Mouse (Mus musculus) myocyte (in vitro differentiated cells): ENCODE measurements around the gene Agmat. TPM values are rescaled to one million over a fixed set of nuclear protein-coding genes. Genes with fewer than 3 reads are reported as not detected.

ENCODE experiments used
- H3K27me3 ChIP-seq: one replicate; pipeline ENCODE4 v1.6.1; 2011; ENCODE audit not compliant: control insufficient read depth, insufficient read depth, insufficient read length
- H3K36me3 ChIP-seq: one replicate; pipeline ENCODE4 v1.6.1; 2011; ENCODE audit not compliant: control insufficient read depth, insufficient read depth
- H3K4me2 ChIP-seq: one replicate; pipeline ENCODE4 v1.6.1; 2011; ENCODE audit warnings: low read depth, control low read depth
- H3K4me3 ChIP-seq: one replicate; pipeline ENCODE4 v1.5.1; 2011; ENCODE audit warnings: mild to moderate bottlenecking, control low read depth, moderate library complexity
- H3K79me2 ChIP-seq: one replicate; pipeline ENCODE4 v1.6.1; 2011; ENCODE audit not compliant: control insufficient read depth, insufficient read depth
- H3ac ChIP-seq: one replicate; pipeline ENCODE4 v1.6.1; 2011; ENCODE audit not compliant: control insufficient read depth, insufficient read length
- CEBPB ChIP-seq: IDR thresholded peaks from 2 replicates; pipeline ENCODE4 v1.6.1; 2011; ENCODE audit warnings: mild to moderate bottlenecking, moderate library complexity; ENCODE audit not compliant: poor library complexity, insufficient read depth, severe bottlenecking
- E2F4 ChIP-seq: IDR thresholded peaks from one replicate; pipeline ENCODE4 v1.6.1; 2011; ENCODE audit warnings: mild to moderate bottlenecking, control low read depth, moderate library complexity; ENCODE audit not compliant: insufficient read depth
- MAX ChIP-seq: IDR thresholded peaks from one replicate; pipeline ENCODE4 v1.6.1; 2011; ENCODE audit warnings: low read depth, mild to moderate bottlenecking, control low read depth
- MYOD1 ChIP-seq, 3 experiments: IDR thresholded peaks; one replicate each; pipeline ENCODE4 v1.6.1; 2011; ENCODE audit warnings: control low read depth in 2 of 3, low read depth in 2 of 3, mild to moderate bottlenecking in 2 of 3, moderate library complexity in 1 of 3; ENCODE audit not compliant: insufficient read length in 2 of 3, control insufficient read depth in 1 of 3
- MYOG ChIP-seq, 3 experiments: IDR thresholded peaks; one replicate each; pipeline ENCODE4 v1.6.1; 2011; ENCODE audit warnings: control low read depth in 2 of 3, low read depth in 2 of 3, mild to moderate bottlenecking in 2 of 3; ENCODE audit not compliant: insufficient read length in 2 of 3, control insufficient read depth in 1 of 3, insufficient read depth in 1 of 3
- POLR2A ChIP-seq: IDR thresholded peaks from one replicate; pipeline ENCODE4 v1.6.1; 2011; ENCODE audit warnings: low read depth, mild to moderate bottlenecking, control low read depth, moderate library complexity; ENCODE audit not compliant: insufficient read length
- POLR2AphosphoS2 ChIP-seq: IDR thresholded peaks from one replicate; pipeline ENCODE4 v1.6.1; 2011; ENCODE audit warnings: low read depth, control low read depth; ENCODE audit not compliant: insufficient read length
- REST ChIP-seq: IDR thresholded peaks from one replicate; pipeline ENCODE4 v1.6.1; 2011; ENCODE audit warnings: mild to moderate bottlenecking, control low read depth, moderate library complexity; ENCODE audit not compliant: insufficient read depth, insufficient read length
- SRF ChIP-seq: IDR thresholded peaks from one replicate; pipeline ENCODE4 v1.6.1; 2011; ENCODE audit warnings: low read depth; ENCODE audit not compliant: control insufficient read depth, insufficient read length
- TCF12 ChIP-seq: IDR thresholded peaks from one replicate; pipeline ENCODE4 v1.6.1; 2011; ENCODE audit warnings: mild to moderate bottlenecking, control low read depth; ENCODE audit not compliant: poor library complexity, insufficient read depth, severe bottlenecking
- TCF3 ChIP-seq: IDR thresholded peaks from one replicate; pipeline ENCODE4 v1.6.1; 2011; ENCODE audit warnings: low read depth, control low read depth; ENCODE audit not compliant: insufficient read length
- USF1 ChIP-seq: IDR thresholded peaks from one replicate; pipeline ENCODE4 v1.6.1; 2011; ENCODE audit warnings: low read depth, mild to moderate bottlenecking, control low read depth, moderate library complexity
- polyA plus RNA-seq: library from polyadenylated mRNA; unstranded; fragments of >200 nt; fragmentation: generic; extraction: Trizol; gene quantifications from one replicate; pipeline ENCODE4 v1.2.1, GENCODE M21; 2012; ENCODE audit warnings: missing spikeins

The Agmat gene
- polyA plus RNA-seq, 1 experiment, result 0.72 TPM

- Histone ChIP-seq H3K36me3 (peaks cover 20% of the 10 kb centered on the region), H3K4me2 (no peak overlapping the region), H3K27me3 (no peaks in the 10 kb centered on the region), H3K4me3 (no peak overlapping the region), H3ac (no peak overlapping the region), H3K79me2 (no peaks in the 10 kb centered on the region)
- TF ChIP-seq POLR2AphosphoS2 (no peak), MAX (no peak), REST (no peak), POLR2A (no peak), MYOD1 (IDR thresholded peaks at IDR 0.05; ENCODE audit: control insufficient read depth in 1 of 3, insufficient read length in 2 of 3, low read depth in 2 of 3) (no peak), SRF (no peak), E2F4 (no peak), CEBPB (no peak), USF1 (no peak), TCF3 (no peak), TCF12 (no peak), MYOG (IDR thresholded peaks at IDR 0.05; ENCODE audit: control insufficient read depth in 1 of 3, insufficient read depth in 1 of 3, insufficient read length in 2 of 3, low read depth in 2 of 3) (no peak)
Measured at GRCm38 (mm10) chr4:141765008-141765407, 18.5 kb downstream of the Agmat start.

GRCm38 (mm10) chr4:141766316-141766667 is 19.8 kb downstream of the Agmat start:
- peaks cover 23% of the 10 kb centered on the region for H3K36me3 ChIP-seq
- H3K79me2 ChIP-seq, result no peaks in the 10 kb centered on the region
- H3K4me2 ChIP-seq, result peak overlapping the region; percentile 63
- no peak overlapping the region for H3ac ChIP-seq
- H3K4me3 ChIP-seq, result no peak overlapping the region
- TF ChIP-seq MAX (no peak), USF1 (no peak), CEBPB (no peak), MYOG (IDR thresholded peaks at IDR 0.05; ENCODE audit: control insufficient read depth in 1 of 3, insufficient read depth in 1 of 3, insufficient read length in 2 of 3, low read depth in 2 of 3) (no peak), TCF12 (no peak), SRF (no peak), POLR2AphosphoS2 (no peak), TCF3 (no peak), REST (no peak), E2F4 (no peak), POLR2A (no peak), MYOD1 (IDR thresholded peaks at IDR 0.05; ENCODE audit: control insufficient read depth in 1 of 3, insufficient read length in 2 of 3, low read depth in 2 of 3) (no peak)
- no peaks in the 10 kb centered on the region for H3K27me3 ChIP-seq

- H3ac ChIP-seq, result no peak overlapping the region
- peak overlapping the region; percentile 63 for H3K4me2 ChIP-seq
- no peak overlapping the region for H3K4me3 ChIP-seq
- TF ChIP-seq MYOG (IDR thresholded peaks at IDR 0.05; ENCODE audit: control insufficient read depth in 1 of 3, insufficient read depth in 1 of 3, insufficient read length in 2 of 3, low read depth in 2 of 3) (peak; percentile 6 to 79 (median 64)), REST (no peak), MYOD1 (IDR thresholded peaks at IDR 0.05; ENCODE audit: control insufficient read depth in 1 of 3, insufficient read length in 2 of 3, low read depth in 2 of 3) (peak; percentile 17 to 69 (median 39)), MAX (no peak), TCF3 (peak; percentile 66), TCF12 (no peak)
- H3K36me3 ChIP-seq, result peaks cover 21% of the 10 kb centered on the region
- H3K79me2 ChIP-seq, result no peaks in the 10 kb centered on the region
- no peaks in the 10 kb centered on the region for H3K27me3 ChIP-seq
Measured at GRCm38 (mm10) chr4:141766668-141767352, 20.3 kb downstream of the Agmat start.

- TF ChIP-seq POLR2AphosphoS2 (no peak), MYOG (IDR thresholded peaks at IDR 0.05; ENCODE audit: control insufficient read depth in 1 of 3, insufficient read depth in 1 of 3, insufficient read length in 2 of 3, low read depth in 2 of 3) (peak in 1 of 3 experiments; percentile 53), MYOD1 (IDR thresholded peaks at IDR 0.05; ENCODE audit: control insufficient read depth in 1 of 3, insufficient read length in 2 of 3, low read depth in 2 of 3) (no peak), MAX (no peak), CEBPB (no peak), REST (no peak), USF1 (no peak), TCF12 (no peak), POLR2A (peak; percentile 20), E2F4 (peak; percentile 7)
- H3K36me3 ChIP-seq, result peaks cover 17% of the 10 kb centered on the region
- H3K27me3 ChIP-seq, result no peaks in the 10 kb centered on the region
- peak overlapping the region; percentile 63 for H3K4me2 ChIP-seq
- H3ac ChIP-seq, result no peak overlapping the region
- no peak overlapping the region for H3K4me3 ChIP-seq
- H3K79me2 ChIP-seq, result no peaks in the 10 kb centered on the region
Measured at GRCm38 (mm10) chr4:141767353-141768036, 21.0 kb downstream of the Agmat start.
